Mouse (Mus musculus) c-Kit-positive CD71-positive TER-119-negative erythroid progenitor cells, embryonic 14.5 days (primary cell): ENCODE results near the gene Lingo1.

Experiments
- DNase-seq: peaks from one replicate; pipeline ENCODE4 v3.0.0-alpha.2; 2013; ENCODE audit warnings: low read depth

Lingo1 gene

GRCm38 (mm10) chr9:56635121-56635497, 161.2 kb downstream of the Lingo1 start:
- DNase-seq = no peak

- DNase-seq = no peak
These were observed 161.7 kb downstream of the Lingo1 start for GRCm38 (mm10) chr9:56634406-56635120.

GRCm38 (mm10) chr9:56633449-56634225, 162.6 kb downstream of the Lingo1 start:
- DNase-seq = no peak

- no peak for DNase-seq
These were observed 165.3 kb downstream of the Lingo1 start for GRCm38 (mm10) chr9:56630945-56631344.

GRCm38 (mm10) chr9:56629674-56630397, 166.4 kb downstream of the Lingo1 start:
- DNase-seq = no peak

- DNase-seq = no peak
These were observed 169.0 kb downstream of the Lingo1 start for GRCm38 (mm10) chr9:56627295-56627694.

GRCm38 (mm10) chr9:56624923-56625322, 171.3 kb downstream of the Lingo1 start:
- no peak for DNase-seq

GRCm38 (mm10) chr9:56623361-56623760, 172.9 kb downstream of the Lingo1 start:
- DNase-seq = no peak

- no peak for DNase-seq
These were observed 173.5 kb downstream of the Lingo1 start for GRCm38 (mm10) chr9:56622761-56623160.

- DNase-seq = no peak
These were observed 175.5 kb downstream of the Lingo1 start for GRCm38 (mm10) chr9:56620512-56621371.

- DNase-seq = no peak
These were observed 176.6 kb downstream of the Lingo1 start for GRCm38 (mm10) chr9:56619715-56620114.

- DNase-seq = no peak
These were observed 177.6 kb downstream of the Lingo1 start for GRCm38 (mm10) chr9:56618660-56619059.

GRCm38 (mm10) chr9:56616061-56616460, 180.2 kb downstream of the Lingo1 start:
- no peak for DNase-seq

GRCm38 (mm10) chr9:56612798-56613183, 183.5 kb downstream of the Lingo1 start:
- no peak for DNase-seq

- DNase-seq = no peak
These were observed 184.1 kb downstream of the Lingo1 start for GRCm38 (mm10) chr9:56611912-56612797.

- DNase-seq = no peak
These were observed 185.3 kb downstream of the Lingo1 start for GRCm38 (mm10) chr9:56610955-56611354.

GRCm38 (mm10) chr9:56610466-56610865, 185.8 kb downstream of the Lingo1 start:
- DNase-seq = no peak

- DNase-seq = no peak
These were observed 186.8 kb downstream of the Lingo1 start for GRCm38 (mm10) chr9:56609486-56609885.

GRCm38 (mm10) chr9:56608691-56609351, 187.4 kb downstream of the Lingo1 start:
- no peak for DNase-seq

- DNase-seq = no peak
These were observed 190.1 kb downstream of the Lingo1 start for GRCm38 (mm10) chr9:56606082-56606740.
